Mouse (Mus musculus) forebrain, embryonic 11.5 days (tissue): Measurements from ENCODE around the gene Mrpl40. TPM values are rescaled to one million over a fixed set of nuclear protein-coding genes. Genes with fewer than 3 reads are reported as not detected.
"Not testable (repeated sequence)": the region's sequence is repeated elsewhere in the genome, so short reads cannot be mapped to it uniquely, and the experiment has no call there.

Experiments used
- ATAC-seq: fragments of 200-750 bp; cut with Nextera tagmentation; replicated peaks from 2 replicates; pipeline ENCODE4 v1.8.0; 2017; ENCODE audit warnings: moderate TSS enrichment; ENCODE audit not compliant: low FRiP score
- DNase-seq: peaks from one replicate; pipeline ENCODE4 v3.0.0-alpha.2; 2017; ENCODE audit warnings: low spot score
- H3K27ac ChIP-seq: fragments of 300-500 bp; sonication (generic); 2 replicates; pipeline ENCODE4 v1.5.1; 2014; ENCODE audit warnings: low read depth, low read length
- H3K27me3 ChIP-seq: fragments of 300-500 bp; sonication (generic); 2 replicates; pipeline ENCODE4 v1.6.1; 2014; ENCODE audit warnings: mild to moderate bottlenecking, low read length, mixed read lengths; ENCODE audit not compliant: control insufficient read depth, insufficient read depth
- H3K36me3 ChIP-seq: fragments of 300-500 bp; sonication (generic); 2 replicates; pipeline ENCODE4 v1.6.1; 2014; ENCODE audit warnings: mild to moderate bottlenecking, low read length, moderate library complexity, mixed read lengths; ENCODE audit not compliant: control insufficient read depth, insufficient read depth
- H3K4me1 ChIP-seq: fragments of 300-500 bp; sonication (generic); replicated peaks from 2 replicates; pipeline ENCODE4 v1.6.1; 2014; ENCODE audit warnings: low read length, mixed read lengths; ENCODE audit not compliant: control insufficient read depth, insufficient read depth
- H3K4me2 ChIP-seq: fragments of 300-500 bp; sonication (generic); 2 replicates; pipeline ENCODE4 v1.6.1; 2014; ENCODE audit warnings: low read depth, mild to moderate bottlenecking, low read length, moderate library complexity, mixed read lengths; ENCODE audit not compliant: severe bottlenecking
- H3K4me3 ChIP-seq: fragments of 300-500 bp; sonication (generic); 2 replicates; pipeline ENCODE4 v1.5.1; 2014; ENCODE audit warnings: low read depth, low read length
- H3K9ac ChIP-seq: fragments of 300-500 bp; sonication (generic); 2 replicates; pipeline ENCODE4 v1.6.1; 2014; ENCODE audit warnings: low read length
- H3K9me3 ChIP-seq: fragments of 300-500 bp; sonication (generic); 2 replicates; pipeline ENCODE4 v1.6.1; 2016; ENCODE audit warnings: low read length, mixed read lengths; ENCODE audit not compliant: control insufficient read depth
- WGBS: fragments of 180-500 bp; shearing (Covaris S2); extraction: QIAGEN DNeasy Blood & Tissue Kit; methylation state at CpG from one replicate; pipeline ENCODE4 v1.1.7; 2014; 5-methylcytosine and 5-hydroxymethylcytosine counted together
- polyA plus RNA-seq: library from polyadenylated mRNA; unstranded; fragments of >200 nt; fragmentation: Nextera tagmentation; extraction: Ambion mirVana; gene quantifications from 2 replicates; pipeline ENCODE4 v1.2.1, GENCODE M21; 2014

The Mrpl40 gene
- polyA plus RNA-seq, 1 experiment from 2014 or later: 101 TPM

DNA sequence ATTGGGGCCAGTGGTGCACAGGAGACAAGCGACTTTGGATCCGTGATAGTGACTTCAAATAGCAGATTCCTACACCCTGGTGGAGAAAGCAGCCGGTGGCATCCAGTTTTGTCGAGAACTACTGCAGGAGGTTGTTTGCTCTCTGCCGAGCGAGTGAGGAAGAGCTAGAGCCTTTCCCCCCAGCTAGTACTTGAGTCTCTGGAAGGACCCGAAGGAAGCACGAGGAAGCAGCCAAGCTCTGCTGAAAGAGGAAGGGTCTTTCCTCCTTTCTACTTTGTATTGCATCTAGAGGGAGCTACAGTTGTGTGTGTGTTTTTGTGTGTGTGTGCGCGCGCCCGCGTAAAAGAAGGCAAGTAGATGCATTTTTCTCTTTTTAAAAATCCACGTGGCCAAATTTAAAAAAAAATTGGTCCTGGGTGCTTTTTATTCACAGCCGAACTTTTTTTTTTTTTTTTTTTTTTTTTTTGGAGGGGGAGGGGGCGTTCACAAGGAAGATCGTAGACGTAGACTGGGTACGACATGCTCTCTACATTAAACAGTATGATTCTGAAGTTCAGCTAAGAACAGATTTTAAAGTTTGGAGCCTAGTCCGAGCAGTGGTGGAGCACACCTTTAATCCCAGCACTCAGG, 1.5 kb upstream of the Mrpl40 start:
- no peak for ATAC-seq
- WGBS: 34% methylated on average over 20 of the region's 20 CpGs

GRCm38 (mm10) chr16:18877386-18878090, 876 bp upstream of the Mrpl40 start:
- Histone ChIP-seq H3K27me3 (no peaks in the 10 kb centered on the region), H3K4me1 (peaks cover 4% of the 10 kb centered on the region; the same call in 1 of the 2 replicates), H3K9me3 (no peaks in the 10 kb centered on the region), H3K27ac (peak overlapping the region; percentile 92), H3K9ac (peak overlapping the region; percentile 92), H3K4me3 (peak overlapping the region; percentile 91), H3K4me2 (peak overlapping the region; percentile 80), H3K36me3 (peaks cover under 1% of the 10 kb centered on the region)
- under 1% methylated on average over 39 of the region's 43 CpGs for WGBS
- ATAC-seq: peak; percentile 56
- DNase-seq: peak; percentile 81

More for the DNA sequence above, 1.5 kb upstream of the Mrpl40 start:
- Histone ChIP-seq H3K27me3 (no peaks in the 10 kb centered on the region), H3K4me3 (peak overlapping the region; percentile 91), H3K36me3 (no peaks in the 10 kb centered on the region; the same call in 1 of the 2 replicates), H3K4me2 (peak overlapping the region; percentile 80), H3K9me3 (no peaks in the 10 kb centered on the region), H3K27ac (peak overlapping the region; percentile 92; the same call in 1 of the 2 replicates), H3K4me1 (peaks cover 4% of the 10 kb centered on the region; the same call in 1 of the 2 replicates), H3K9ac (peak overlapping the region; percentile 92)
- DNase-seq: no peak

DNA sequence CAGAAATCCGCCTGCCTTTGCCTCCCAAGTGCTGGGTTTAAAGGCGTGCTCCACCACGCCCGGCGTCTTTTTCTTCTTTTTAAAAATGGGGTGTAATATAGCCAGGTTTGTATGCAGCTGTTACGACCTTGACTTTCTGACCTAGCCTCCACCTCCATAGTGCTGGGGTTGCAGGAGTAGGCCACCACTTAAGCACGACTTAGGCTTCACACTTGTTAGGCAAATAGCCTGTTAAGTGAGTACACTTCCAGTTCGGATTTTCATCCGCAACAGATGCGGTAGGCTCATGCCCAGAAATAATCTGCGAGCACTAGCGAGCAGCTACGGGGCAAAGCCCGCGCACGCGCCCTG, 596 bp downstream of the Mrpl40 start:
- H3K36me3 ChIP-seq: peaks cover 6% of the 10 kb centered on the region
- WGBS: under 1% methylated on average over 17 of the region's 17 CpGs

DNA sequence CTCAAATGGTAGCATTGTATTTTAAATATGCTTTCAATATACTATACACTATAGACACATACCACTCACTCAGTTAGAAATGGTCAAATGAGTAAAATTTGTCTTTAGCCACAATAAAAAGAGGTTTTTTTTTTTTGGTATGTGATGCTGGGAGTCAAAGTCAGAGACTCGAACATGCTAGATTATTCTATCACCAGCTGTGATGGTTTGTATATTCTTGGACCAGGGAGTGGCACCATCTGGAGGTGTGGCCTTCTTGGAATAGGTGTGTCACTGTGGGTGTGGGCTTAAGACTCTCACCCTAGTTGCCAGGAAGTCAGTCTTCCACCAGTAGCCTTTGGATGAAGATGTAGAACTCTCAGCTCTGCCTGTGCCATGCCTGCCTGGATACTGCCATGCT, 6.2 kb downstream of the Mrpl40 start:
- not testable (repeated sequence) for H3K4me1 ChIP-seq, H3K27me3 ChIP-seq, H3K27ac ChIP-seq, ATAC-seq, DNase-seq, H3K9me3 ChIP-seq, H3K36me3 ChIP-seq, H3K9ac ChIP-seq, H3K4me3 ChIP-seq, H3K4me2 ChIP-seq
- WGBS: 93% methylated on average over 1 of the region's 1 CpGs

More for the DNA sequence above, 596 bp downstream of the Mrpl40 start:
- ATAC-seq (no peak), DNase-seq (no peak)
- Histone ChIP-seq H3K4me3 (peak overlapping the region; percentile 91), H3K9ac (peak overlapping the region; percentile 92), H3K27ac (peak overlapping the region; percentile 92), H3K9me3 (no peaks in the 10 kb centered on the region), H3K4me2 (peak overlapping the region; percentile 80), H3K27me3 (no peaks in the 10 kb centered on the region), H3K4me1 (peaks cover 4% of the 10 kb centered on the region; the same call in 1 of the 2 replicates)

DNA sequence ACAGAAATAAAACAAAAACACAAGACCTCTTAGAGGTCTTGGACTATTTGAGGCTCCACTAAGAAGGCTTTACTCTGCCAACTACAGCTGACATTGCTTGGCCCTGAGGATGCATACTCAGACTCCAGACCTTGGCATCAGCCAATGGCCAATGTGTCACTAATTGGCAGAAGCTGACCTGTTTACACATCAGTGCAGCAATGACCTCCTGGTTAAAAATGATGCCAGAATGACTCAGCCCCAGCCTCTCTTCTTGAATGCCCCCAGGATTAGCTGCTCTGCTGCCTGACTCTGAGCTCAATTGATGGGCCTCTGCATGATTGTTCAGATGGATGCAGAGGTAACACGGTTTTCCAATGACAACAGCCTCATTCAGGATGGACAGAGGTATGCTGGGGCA, 16.5 kb downstream of the Mrpl40 start:
- Histone ChIP-seq H3K27ac (no peak overlapping the region), H3K4me1 (no peaks in the 10 kb centered on the region), H3K9me3 (no peaks in the 10 kb centered on the region; the same call in 1 of the 2 replicates), H3K9ac (no peak overlapping the region), H3K4me3 (no peak overlapping the region), H3K36me3 (no peaks in the 10 kb centered on the region), H3K27me3 (no peaks in the 10 kb centered on the region), H3K4me2 (no peak overlapping the region)
- WGBS: 78% methylated on average over 1 of the region's 1 CpGs
- DNase-seq (no peak), ATAC-seq (no peak)

- Histone ChIP-seq H3K4me1 (no peaks in the 10 kb centered on the region), H3K4me3 (no peak overlapping the region), H3K9me3 (no peaks in the 10 kb centered on the region; the same call in 1 of the 2 replicates), H3K27me3 (no peaks in the 10 kb centered on the region), H3K9ac (no peak overlapping the region), H3K4me2 (no peak overlapping the region), H3K27ac (no peak overlapping the region), H3K36me3 (no peaks in the 10 kb centered on the region)
- ATAC-seq: no peak
- no peak for DNase-seq
These were observed 18.1 kb downstream of the Mrpl40 start for GRCm38 (mm10) chr16:18858551-18858950.

GRCm38 (mm10) chr16:18849521-18850190, 27.0 kb downstream of the Mrpl40 start:
- WGBS: 91% methylated on average over 16 of the region's 17 CpGs
- DNase-seq, H3K4me2 ChIP-seq, H3K4me1 ChIP-seq, H3K27ac ChIP-seq, H3K4me3 ChIP-seq, H3K27me3 ChIP-seq, H3K36me3 ChIP-seq, H3K9ac ChIP-seq, H3K9me3 ChIP-seq, ATAC-seq: not testable (repeated sequence)

DNA sequence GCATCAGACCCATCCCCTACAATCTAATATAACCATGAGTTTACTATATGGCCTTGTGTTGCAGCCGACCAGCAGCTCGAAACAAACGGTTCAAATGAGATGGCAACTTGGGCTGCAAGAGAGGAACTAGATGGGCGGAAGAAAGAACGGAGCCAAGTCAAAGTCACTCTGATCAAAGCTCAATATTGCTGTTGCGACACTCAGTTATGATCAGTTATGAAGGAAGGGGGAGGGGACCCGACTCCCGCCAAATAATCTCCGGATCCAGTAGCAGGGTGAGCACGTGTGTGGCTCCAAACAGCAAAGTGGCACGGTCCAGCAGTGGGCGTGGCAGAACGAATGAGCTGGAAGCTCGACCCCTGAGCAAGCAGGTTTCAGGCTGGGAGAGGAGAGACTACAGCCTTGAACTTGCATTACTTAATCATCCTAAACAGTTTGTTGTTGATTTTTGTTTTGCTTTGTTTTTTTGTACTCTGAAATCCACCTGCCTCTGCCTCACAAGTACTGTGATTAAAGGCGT, 30.3 kb downstream of the Mrpl40 start:
- 90% methylated on average over 15 of the region's 15 CpGs for WGBS
- H3K36me3 ChIP-seq: no peaks in the 10 kb centered on the region
- H3K9ac ChIP-seq: no peak overlapping the region
- no peaks in the 10 kb centered on the region for H3K27me3 ChIP-seq
- H3K4me2 ChIP-seq: no peak overlapping the region
- no peak for ATAC-seq
- DNase-seq: no peak
- H3K4me1 ChIP-seq: no peaks in the 10 kb centered on the region
- no peak overlapping the region for H3K4me3 ChIP-seq
- no peak overlapping the region for H3K27ac ChIP-seq
- no peaks in the 10 kb centered on the region for H3K9me3 ChIP-seq
